Mouse (Mus musculus) kidney, adult 2 months (tissue): ENCODE results near the gene Smarca2. TPM values are rescaled to one million over a fixed set of nuclear protein-coding genes. Genes with fewer than 3 reads are reported as not detected.

Source experiments
- DNase-seq: peaks from one replicate; pipeline ENCODE4 v3.0.0; 2021
- H3K27ac ChIP-seq: fragments of 200-500 bp; 2 replicates; pipeline ENCODE4 v1.5.1; 2012; ENCODE audit warnings: low read depth, low read length, control low read depth, inconsistent platforms; ENCODE audit not compliant: insufficient read depth
- H3K27me3 ChIP-seq: fragments of 200-500 bp; replicated peaks from 2 replicates; pipeline ENCODE4 v1.6.1; 2012; ENCODE audit warnings: mild to moderate bottlenecking, moderate library complexity, low read length, inconsistent platforms; ENCODE audit not compliant: control insufficient read depth, insufficient read depth
- H3K36me3 ChIP-seq: fragments of 200-500 bp; 2 replicates; pipeline ENCODE4 v1.6.1; 2012; ENCODE audit warnings: mild to moderate bottlenecking, moderate library complexity, low read length, inconsistent platforms; ENCODE audit not compliant: control insufficient read depth, insufficient read depth
- H3K4me1 ChIP-seq: fragments of 200-500 bp; 2 replicates; pipeline ENCODE4 v1.6.1; 2011; ENCODE audit warnings: low read length; ENCODE audit not compliant: control insufficient read depth, insufficient read depth
- H3K4me3 ChIP-seq: fragments of 200-500 bp; 2 replicates; pipeline ENCODE4 v1.5.1; 2011; ENCODE audit warnings: mild to moderate bottlenecking, low read depth, low read length, control low read depth; ENCODE audit not compliant: insufficient read depth
- CTCF ChIP-seq: fragments of 200-500 bp; conservative IDR thresholded peaks from 2 replicates; pipeline ENCODE4 v1.5.1; 2011; ENCODE audit warnings: low read depth, mild to moderate bottlenecking, control low read depth, low read length, moderate library complexity, mixed read lengths; ENCODE audit not compliant: insufficient read depth, insufficient read length
- POLR2A ChIP-seq: fragments of 200-500 bp; IDR thresholded peaks from one replicate; pipeline ENCODE4 v1.6.1; 2011; ENCODE audit warnings: low read depth, low read length, control low read depth
- WGBS: fragments of 180-500 bp; shearing (Covaris S2); methylation state at CpG from one replicate; pipeline ENCODE4 v1.1.7; 2018; 5-methylcytosine and 5-hydroxymethylcytosine counted together
- polyA plus RNA-seq: library from polyadenylated mRNA; depleted of rRNA; stranded (reverse); fragments of >200 nt; gene quantifications from 2 replicates; pipeline ENCODE4 v1.2.3, GENCODE M21; 2012

The Smarca2 gene
- polyA plus RNA-seq, 1 experiment, result 45.6 TPM

DNA sequence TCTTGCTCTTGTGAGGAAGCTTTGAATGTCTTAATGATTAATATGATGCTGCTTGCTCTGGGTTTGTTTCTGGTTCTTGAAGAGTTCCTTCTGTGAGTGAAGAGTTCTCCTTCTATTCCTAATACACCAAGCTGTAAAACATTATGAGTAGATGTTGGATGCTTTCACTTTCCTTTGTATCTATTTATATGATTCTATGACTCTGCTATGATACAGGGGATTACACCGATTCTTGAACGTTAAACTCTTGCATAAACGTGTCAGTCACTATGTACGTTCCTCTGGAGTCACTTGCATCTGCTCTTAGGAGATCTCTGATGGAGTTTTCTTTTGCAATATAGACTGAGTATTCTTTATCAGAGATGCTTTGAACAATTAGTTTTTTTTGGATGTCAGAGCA is 199.6 kb downstream of the Smarca2 start:
- H3K4me3 ChIP-seq, result no peak overlapping the region
- no peaks in the 10 kb centered on the region for H3K36me3 ChIP-seq
- TF ChIP-seq CTCF, result no peak
- no peak for TF ChIP-seq POLR2A
- 74% methylated on average over 4 of the region's 4 CpGs for WGBS
- no peak overlapping the region for H3K27ac ChIP-seq
- no peaks in the 10 kb centered on the region for H3K27me3 ChIP-seq
- no peaks in the 10 kb centered on the region for H3K4me1 ChIP-seq
- DNase-seq, result no peak

DNA sequence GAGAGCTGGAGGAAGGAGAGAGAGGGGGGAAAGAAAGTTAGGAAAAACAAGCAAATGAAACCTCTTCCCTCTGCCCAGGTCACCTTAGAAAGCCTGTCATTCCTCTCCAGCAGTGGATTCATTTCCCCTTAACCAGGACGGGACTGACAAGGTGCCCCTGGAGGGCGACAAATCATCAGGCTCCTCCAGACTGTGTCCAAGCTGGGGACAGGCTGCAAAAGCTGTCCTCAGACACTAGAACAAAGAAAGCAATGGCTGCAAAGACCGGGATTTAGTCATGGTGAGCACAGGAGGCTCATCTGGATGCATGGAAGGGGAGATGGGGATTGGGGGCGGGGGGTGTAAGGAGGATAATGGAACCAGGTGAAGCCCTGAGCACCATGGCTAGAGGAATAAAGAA is 209.8 kb downstream of the Smarca2 start:
- H3K4me1 ChIP-seq, result no peaks in the 10 kb centered on the region
- DNase-seq, result peak; percentile 16
- TF ChIP-seq POLR2A (no peak), CTCF (peak; percentile 39; the same call in 1 of the 2 replicates)
- H3K4me3 ChIP-seq, result no peak overlapping the region
- H3K27ac ChIP-seq, result no peak overlapping the region
- no peaks in the 10 kb centered on the region for H3K27me3 ChIP-seq
- WGBS, result 46% methylated on average over 4 of the region's 4 CpGs
- no peaks in the 10 kb centered on the region for H3K36me3 ChIP-seq

DNA sequence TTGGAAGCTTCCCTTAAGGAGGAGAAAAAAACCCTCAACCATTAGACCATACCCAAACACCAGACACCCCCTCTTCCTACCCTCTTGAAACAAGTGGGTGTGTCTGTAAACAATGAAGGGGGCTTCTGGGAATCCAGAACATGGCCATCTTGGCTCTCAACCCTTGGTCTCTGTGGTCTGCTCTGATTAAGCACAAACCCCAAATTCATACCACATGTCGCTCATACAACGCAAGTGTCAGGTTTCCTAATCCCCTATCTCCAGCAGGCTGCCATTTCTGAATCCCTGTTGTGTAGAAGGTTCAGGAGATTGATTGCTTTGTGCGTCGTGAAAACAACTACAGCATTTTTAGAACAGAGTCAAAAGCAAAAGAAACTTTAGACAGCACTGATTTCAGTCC is 213.1 kb downstream of the Smarca2 start:
- DNase-seq, result no peak
- H3K4me3 ChIP-seq, result no peak overlapping the region
- H3K27ac ChIP-seq, result no peak overlapping the region
- no peaks in the 10 kb centered on the region for H3K27me3 ChIP-seq
- no peaks in the 10 kb centered on the region for H3K36me3 ChIP-seq
- 92% methylated on average over 4 of the region's 4 CpGs for WGBS
- no peak for TF ChIP-seq CTCF
- no peak for TF ChIP-seq POLR2A
- peaks cover 2% of the 10 kb centered on the region for H3K4me1 ChIP-seq
